Mouse (Mus musculus) mouse embryonic stem cell (cell line): ENCODE data around the gene Rnf187.
"Not testable (repeated sequence)": the region's sequence is repeated elsewhere in the genome, so short reads cannot be mapped to it uniquely, and the experiment has no call there.

Experiments used
- in situ Hi-C, 2 experiments: fragments of 300-500 bp; cut with MboI; formaldehyde crosslinking; loops; 1 replicate in 1 of 2; 3 replicates in 1 of 2; pipeline ENCODE4 v1.14.3; 2019 to 2020; ENCODE audit warnings: low sequenced_read_pairs in 2 of 2, low pct_unique_long_range_greater_than_20kb in 1 of 2, mixed read lengths in 1 of 2; ENCODE audit not compliant: unreplicated experiment in 1 of 2

Gene Rnf187

DNA sequence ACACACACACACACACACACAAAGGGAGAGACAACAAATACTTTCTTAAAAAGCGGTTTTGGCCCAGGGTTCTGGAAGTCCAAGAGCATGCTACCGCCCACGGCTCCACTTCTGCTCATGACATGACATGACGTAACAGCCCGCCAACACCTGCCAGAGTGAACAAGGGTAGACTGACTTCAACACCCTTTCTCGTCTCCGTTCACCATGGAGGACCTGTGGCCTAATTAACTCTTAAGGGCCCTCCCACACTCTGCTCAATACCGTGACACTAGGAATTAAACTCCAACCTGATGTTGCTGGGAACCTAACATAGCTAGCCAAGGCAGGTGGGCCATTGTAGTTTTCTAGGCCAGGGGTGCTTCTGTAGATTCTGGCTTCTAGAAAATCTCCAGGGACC is 30.3 kb upstream of the Rnf187 start:
- in situ Hi-C loops = no loop called here

DNA sequence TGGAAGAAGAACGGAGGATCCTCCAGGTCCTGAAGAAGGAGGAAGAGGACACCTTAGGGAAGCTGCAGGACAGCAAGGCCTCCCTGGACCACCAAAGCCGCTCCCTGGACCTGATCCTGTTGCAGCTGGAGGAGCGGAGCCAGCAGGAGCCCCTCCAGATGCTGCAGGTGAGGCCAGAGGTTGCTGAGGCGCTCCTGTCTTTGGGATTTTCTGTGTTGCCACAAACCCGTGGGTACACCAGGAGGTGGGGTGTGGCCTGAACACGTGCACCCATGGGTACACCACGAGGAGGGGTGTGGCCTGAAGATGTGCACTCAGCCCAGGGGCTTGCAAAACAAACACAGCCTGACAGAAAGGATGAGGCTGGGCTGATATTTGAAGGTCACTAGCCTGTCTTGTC is 29.8 kb upstream of the Rnf187 start:
- in situ Hi-C loops = no loop called here

DNA sequence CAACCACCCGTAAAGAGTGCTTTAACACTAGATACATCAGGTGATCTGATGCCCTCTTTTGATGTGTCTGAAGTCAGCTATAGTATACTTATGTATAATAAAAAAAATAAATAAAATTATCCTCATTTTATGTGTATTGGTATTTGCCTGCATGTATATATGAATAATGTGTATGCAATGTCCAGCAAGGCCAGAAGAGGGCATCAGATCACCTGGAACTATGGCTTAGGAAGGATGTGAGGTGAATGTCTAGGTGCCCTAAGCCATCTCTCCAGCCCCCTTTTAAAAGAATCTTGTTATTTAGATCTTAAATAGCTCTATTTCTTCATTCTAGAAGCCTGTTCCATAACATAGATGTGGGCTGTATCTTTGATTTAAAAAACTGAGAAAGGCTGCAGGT is 28.6 kb upstream of the Rnf187 start:
- in situ Hi-C loops = no loop called here

GRCm38 (mm10) chr11:58965001-58965760 is 26.5 kb upstream of the Rnf187 start:
- in situ Hi-C loops = no loop called here

DNA sequence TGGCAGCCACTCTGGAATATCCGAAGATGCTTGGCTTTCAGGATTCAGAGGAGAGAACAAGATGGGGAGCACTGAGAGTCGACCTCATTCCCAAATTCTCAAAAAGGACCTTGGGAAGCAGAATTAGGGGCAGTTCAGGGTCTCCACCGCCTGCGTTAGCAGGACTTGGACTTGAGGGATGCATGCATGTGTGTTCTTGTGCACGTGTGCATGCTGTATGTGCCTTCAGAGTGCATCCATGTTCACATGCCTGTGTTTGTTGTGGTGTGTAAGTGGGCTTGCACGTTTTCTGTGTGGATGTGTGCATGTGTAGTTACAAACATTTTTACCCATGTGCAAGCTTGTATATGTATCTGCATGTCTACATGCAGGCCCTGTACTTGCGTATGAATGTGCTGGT is 25.5 kb upstream of the Rnf187 start:
- in situ Hi-C loops = no loop called here

DNA sequence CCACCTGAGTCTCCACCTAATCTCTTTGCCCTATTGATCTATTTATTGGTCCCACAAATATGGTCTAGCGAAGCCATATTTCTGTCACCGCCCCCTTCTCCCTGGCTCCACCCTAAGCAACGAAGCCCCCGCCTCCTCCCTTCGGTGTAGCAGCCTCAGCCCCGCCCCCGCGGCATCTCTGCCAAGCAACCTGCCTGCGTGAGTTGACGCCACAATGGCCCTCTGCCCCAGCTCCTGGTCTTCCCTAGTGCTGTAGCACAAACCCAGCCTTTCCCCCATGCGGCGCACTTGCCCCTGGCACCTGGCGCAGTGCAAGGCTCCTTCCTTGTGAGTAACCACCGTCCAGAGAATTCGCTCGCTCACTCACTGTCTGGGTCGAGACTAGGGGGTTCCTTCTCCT is 24.8 kb upstream of the Rnf187 start:
- in situ Hi-C loops = no loop called here

DNA sequence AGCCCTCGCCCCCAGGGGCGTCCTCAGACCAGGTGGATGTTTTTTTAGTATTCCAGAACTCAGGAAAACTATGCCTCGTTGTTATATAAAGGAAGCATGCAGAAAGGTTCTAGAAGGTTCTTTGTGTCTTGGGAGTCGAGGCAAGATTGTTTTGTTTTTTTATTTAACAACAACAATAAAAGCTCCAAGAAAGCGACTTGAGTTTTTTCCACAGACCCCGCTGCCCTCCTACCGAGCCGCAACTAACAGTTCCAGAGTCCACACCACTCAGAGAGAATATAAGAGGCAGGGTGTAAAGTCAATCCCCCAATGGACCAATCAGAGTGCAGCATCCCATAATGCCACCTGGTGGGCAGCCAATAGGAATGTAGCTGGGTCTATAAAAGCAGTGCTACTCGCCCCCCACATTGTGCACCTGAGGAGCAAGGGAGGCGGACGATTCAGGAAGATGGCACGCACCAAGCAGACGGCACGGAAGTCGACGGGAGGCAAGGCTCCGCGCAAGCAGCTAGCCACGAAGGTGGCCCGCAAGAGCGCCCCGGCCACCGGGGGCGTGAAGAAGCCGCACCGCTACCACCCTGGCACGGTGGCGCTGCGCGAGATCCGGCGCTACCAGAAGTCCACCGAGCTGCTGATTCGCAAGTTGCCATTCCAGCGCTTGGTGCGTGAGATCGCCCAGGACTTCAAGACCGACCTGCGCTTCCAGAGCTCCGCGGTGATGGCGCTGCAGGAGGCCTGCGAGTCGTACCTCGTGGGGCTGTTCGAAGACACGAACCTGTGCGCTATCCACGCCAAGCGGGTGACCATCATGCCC is 22.9 kb upstream of the Rnf187 start:
- in situ Hi-C loops = no loop called here

GRCm38 (mm10) chr11:58959921-58960465 is 21.3 kb upstream of the Rnf187 start:
- in situ Hi-C loops = no loop called here

DNA sequence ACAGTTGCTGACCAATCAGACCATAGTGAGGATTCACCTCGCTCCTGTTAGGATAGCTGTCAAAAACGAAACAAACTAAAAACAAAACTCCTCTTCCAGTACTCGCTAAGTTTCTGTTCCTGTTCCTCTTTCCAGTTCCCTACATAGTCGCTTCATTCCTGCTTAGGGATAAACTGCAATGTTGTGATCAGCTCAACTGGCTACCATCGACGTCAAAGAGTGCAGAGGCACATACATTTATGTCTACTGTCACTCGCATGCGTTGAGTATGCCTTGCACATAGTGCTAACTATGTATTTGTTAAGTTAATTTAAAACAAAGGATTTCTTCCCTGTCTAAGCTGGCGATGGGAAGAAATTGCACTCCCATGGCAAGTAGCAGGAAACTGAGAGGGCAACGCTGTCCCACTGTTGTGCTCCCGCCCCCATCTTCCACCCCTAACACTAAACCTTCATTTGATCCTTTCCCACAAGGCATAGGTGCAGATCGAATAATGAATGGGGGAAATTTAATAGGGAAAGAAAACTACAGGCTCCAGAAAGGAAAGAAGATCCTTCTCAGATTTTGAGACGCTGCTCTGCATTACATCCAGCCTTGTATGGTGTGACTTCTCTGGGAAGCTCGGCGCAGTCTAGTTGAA is 20.6 kb upstream of the Rnf187 start:
- in situ Hi-C loops = no loop called here

- in situ Hi-C loops = no loop called here
Observed at GRCm38 (mm10) chr11:58958536-58958935, 19.8 kb upstream of the Rnf187 start.

DNA sequence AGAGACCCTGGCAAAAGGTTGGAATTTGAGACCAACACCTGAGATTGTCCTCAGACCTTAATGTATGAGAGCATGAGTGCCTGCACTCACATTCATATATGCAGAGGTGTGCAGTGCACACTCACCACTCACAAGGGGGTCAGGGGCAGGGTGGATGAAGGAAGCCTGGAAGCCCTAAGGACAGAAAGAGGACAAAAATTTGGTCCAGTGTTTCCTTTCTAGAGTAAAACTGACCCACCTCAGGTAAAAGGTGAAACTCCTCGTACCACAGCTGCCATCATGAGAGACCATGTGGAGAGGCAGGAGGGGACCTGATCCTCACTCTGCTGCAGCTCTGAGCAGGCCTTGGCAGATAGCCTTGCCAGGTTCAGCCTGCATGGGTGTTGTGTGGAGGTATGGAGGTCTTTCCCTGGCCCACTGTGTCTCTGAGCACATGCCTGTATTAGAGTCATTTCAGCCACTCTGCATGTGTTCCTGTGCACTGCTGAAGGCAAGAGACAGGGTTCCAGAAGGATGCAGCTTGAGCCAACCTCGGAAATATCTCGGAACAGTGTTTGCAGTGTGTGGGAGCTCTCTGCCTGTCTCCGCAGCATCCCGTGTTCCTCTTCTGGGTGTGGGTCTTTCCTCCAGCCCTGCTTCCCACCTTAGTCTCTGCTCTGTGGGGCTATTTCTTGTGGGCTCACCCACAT is 18.7 kb upstream of the Rnf187 start:
- in situ Hi-C loops = no loop called here

GRCm38 (mm10) chr11:58955868-58956257 is 17.1 kb upstream of the Rnf187 start:
- in situ Hi-C loops = no loop called here

GRCm38 (mm10) chr11:58955143-58955867 is 16.6 kb upstream of the Rnf187 start:
- in situ Hi-C loops = no loop called here

- in situ Hi-C loops = no loop called here
Observed at GRCm38 (mm10) chr11:58954420-58955142, 15.9 kb upstream of the Rnf187 start, which contains the start of the genes Hist3h2a and Trim17. Hist3h2a (plus strand) TSS chr11:58954685. Trim17 (plus strand) TSS chr11:58954685.

DNA sequence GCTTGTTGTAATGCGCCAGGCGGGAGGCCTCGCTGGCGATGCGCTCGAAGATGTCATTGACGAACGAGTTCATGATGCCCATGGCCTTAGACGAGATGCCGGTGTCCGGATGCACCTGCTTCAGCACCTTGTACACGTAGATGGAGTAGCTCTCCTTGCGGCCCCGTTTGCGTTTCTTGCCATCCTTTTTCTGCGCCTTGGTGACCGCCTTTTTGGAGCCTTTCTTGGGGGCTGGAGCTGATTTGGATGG is 15.4 kb upstream of the Rnf187 start:
- in situ Hi-C loops = not testable (repeated sequence)

- in situ Hi-C loops = no loop called here
Observed at GRCm38 (mm10) chr11:58953351-58954169, 14.8 kb upstream of the Rnf187 start.

DNA sequence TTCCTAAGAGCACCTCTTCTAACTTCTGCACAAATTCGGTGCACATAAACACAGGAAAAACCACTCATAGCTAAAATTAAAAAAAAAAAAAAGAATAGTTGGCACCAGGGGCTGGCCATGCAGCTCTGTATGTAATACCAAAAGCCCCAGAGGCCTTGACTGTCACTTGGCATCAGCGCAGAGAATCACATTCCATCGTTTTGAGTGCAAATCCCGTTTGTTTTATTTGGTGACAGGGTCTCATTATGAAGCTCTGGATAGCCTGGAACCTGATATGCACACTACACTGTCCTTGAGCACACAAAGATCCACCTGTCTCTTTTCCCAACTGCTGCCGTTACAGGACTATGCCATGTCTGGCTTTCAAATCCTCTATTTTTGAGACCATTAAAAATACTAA is 12.5 kb upstream of the Rnf187 start:
- in situ Hi-C loops = no loop called here
